Mouse (Mus musculus): ENCODE data around the gene Sh2b3.

- TF ChIP-seq POLR2A (IDR thresholded peaks at IDR 0.05; ENCODE audit: borderline replicate concordance, low read depth, low read length) (no peak), CTCF (IDR thresholded peaks at IDR 0.05; ENCODE audit: low read depth, low read length) (no peak)
Observed at GRCm38 (mm10) chr5:121817551-121817950, 19.9 kb downstream of the Sh2b3 start.
